Mouse (Mus musculus) forebrain, embryonic 12.5 days (tissue): ENCODE results near the gene Lyar. TPM values are rescaled to one million over a fixed set of nuclear protein-coding genes. Genes with fewer than 3 reads are reported as not detected.

Source experiments
- ATAC-seq: fragments of 200-750 bp; cut with Nextera tagmentation; 2 replicates; pipeline ENCODE4 v1.8.0; 2017; ENCODE audit warnings: moderate TSS enrichment; ENCODE audit not compliant: low FRiP score
- H3K27ac ChIP-seq: fragments of 300-500 bp; sonication (generic); 2 replicates; pipeline ENCODE4 v1.5.1; 2016; ENCODE audit warnings: mild to moderate bottlenecking
- H3K27me3 ChIP-seq: fragments of 300-500 bp; sonication (generic); 2 replicates; pipeline ENCODE4 v1.6.1; 2016; ENCODE audit warnings: mild to moderate bottlenecking
- H3K36me3 ChIP-seq: fragments of 300-500 bp; sonication (generic); replicated peaks from 2 replicates; pipeline ENCODE4 v1.6.1; 2016; ENCODE audit warnings: mild to moderate bottlenecking
- H3K4me1 ChIP-seq: fragments of 300-500 bp; sonication (generic); 2 replicates; pipeline ENCODE4 v1.6.1; 2016
- H3K4me2 ChIP-seq: fragments of 300-500 bp; sonication (generic); 2 replicates; pipeline ENCODE4 v1.6.1; 2016; ENCODE audit warnings: mild to moderate bottlenecking, moderate library complexity
- H3K4me3 ChIP-seq: fragments of 300-500 bp; sonication (generic); replicated peaks from 2 replicates; pipeline ENCODE4 v1.5.1; 2016; ENCODE audit warnings: mild to moderate bottlenecking
- H3K9ac ChIP-seq: fragments of 300-500 bp; sonication (generic); 2 replicates; pipeline ENCODE4 v1.6.1; 2016; ENCODE audit warnings: mild to moderate bottlenecking
- H3K9me3 ChIP-seq: fragments of 300-500 bp; sonication (generic); 2 replicates; pipeline ENCODE4 v1.6.1; 2016
- WGBS: fragments of 180-500 bp; shearing (Covaris S2); methylation state at CpG from one replicate; pipeline ENCODE4 v1.1.7; 2016; 5-methylcytosine and 5-hydroxymethylcytosine counted together
- polyA plus RNA-seq: library from polyadenylated mRNA; unstranded; fragments of >200 nt; fragmentation: Nextera tagmentation; extraction: Ambion mirVana; gene quantifications from 2 replicates; pipeline ENCODE4 v1.2.1, GENCODE M21; 2016

Gene Lyar
- polyA plus RNA-seq, 1 experiment from 2014 or later = 117 TPM

GRCm38 (mm10) chr5:38208985-38209384, 11.3 kb upstream of the Lyar start:
- H3K4me1 ChIP-seq = no peaks in the 10 kb centered on the region
- H3K27ac ChIP-seq = no peak overlapping the region
- ATAC-seq = no peak
- H3K4me3 ChIP-seq = no peak overlapping the region
- no peaks in the 10 kb centered on the region for H3K9me3 ChIP-seq
- H3K4me2 ChIP-seq = no peak overlapping the region
- no peaks in the 10 kb centered on the region for H3K27me3 ChIP-seq
- H3K36me3 ChIP-seq = peaks cover 75% of the 10 kb centered on the region
- 77% methylated on average over 8 of the region's 8 CpGs for WGBS
- H3K9ac ChIP-seq = no peak overlapping the region

DNA sequence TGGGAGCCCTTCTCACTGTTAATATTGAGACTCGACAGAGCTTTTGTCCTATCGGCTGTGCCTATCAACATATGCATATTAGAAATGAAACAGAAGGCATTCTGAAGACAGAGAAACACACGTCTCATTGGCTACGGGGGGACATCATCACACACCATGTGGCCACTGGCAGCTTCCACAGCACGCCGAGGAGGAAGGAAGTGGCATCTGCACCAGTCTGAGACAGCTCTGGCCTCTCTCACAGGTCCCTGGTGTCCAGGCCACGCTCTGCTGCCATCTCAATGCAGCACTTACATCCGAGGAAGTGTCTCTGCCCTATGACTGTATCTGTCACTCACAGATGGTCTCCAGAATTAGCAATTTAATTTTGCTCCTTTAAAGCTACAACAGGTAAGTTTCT, 8.6 kb upstream of the Lyar start:
- Histone ChIP-seq H3K9me3 (no peaks in the 10 kb centered on the region), H3K4me2 (no peak overlapping the region), H3K9ac (no peak overlapping the region), H3K27ac (no peak overlapping the region), H3K4me1 (no peaks in the 10 kb centered on the region), H3K27me3 (no peaks in the 10 kb centered on the region), H3K4me3 (no peak overlapping the region), H3K36me3 (peaks cover 78% of the 10 kb centered on the region)
- 88% methylated on average over 8 of the region's 8 CpGs for WGBS
- ATAC-seq = no peak

- Histone ChIP-seq H3K4me3 (no peak overlapping the region), H3K27me3 (no peaks in the 10 kb centered on the region), H3K36me3 (peaks cover 80% of the 10 kb centered on the region), H3K9me3 (no peaks in the 10 kb centered on the region), H3K4me2 (no peak overlapping the region), H3K9ac (no peak overlapping the region), H3K4me1 (no peaks in the 10 kb centered on the region), H3K27ac (no peak overlapping the region)
- no peak for ATAC-seq
- 86% methylated on average over 6 of the region's 6 CpGs for WGBS
These were observed 7.3 kb upstream of the Lyar start for GRCm38 (mm10) chr5:38213009-38213408.

- no peaks in the 10 kb centered on the region for H3K27me3 ChIP-seq
- peak; percentile 85; the same call in 1 of the 2 replicates for ATAC-seq
- peaks cover 31% of the 10 kb centered on the region for H3K36me3 ChIP-seq
- H3K27ac ChIP-seq = peak overlapping the region; percentile 69
- H3K9me3 ChIP-seq = no peaks in the 10 kb centered on the region
- peaks cover 25% of the 10 kb centered on the region for H3K4me1 ChIP-seq
- H3K9ac ChIP-seq = peak overlapping the region; percentile 81
- WGBS = 1% methylated on average over 35 of the region's 35 CpGs
- H3K4me3 ChIP-seq = peak overlapping the region; percentile 88
- H3K4me2 ChIP-seq = peak overlapping the region; percentile 89
These were observed 431 bp upstream of the Lyar start for GRCm38 (mm10) chr5:38219771-38220307.

DNA sequence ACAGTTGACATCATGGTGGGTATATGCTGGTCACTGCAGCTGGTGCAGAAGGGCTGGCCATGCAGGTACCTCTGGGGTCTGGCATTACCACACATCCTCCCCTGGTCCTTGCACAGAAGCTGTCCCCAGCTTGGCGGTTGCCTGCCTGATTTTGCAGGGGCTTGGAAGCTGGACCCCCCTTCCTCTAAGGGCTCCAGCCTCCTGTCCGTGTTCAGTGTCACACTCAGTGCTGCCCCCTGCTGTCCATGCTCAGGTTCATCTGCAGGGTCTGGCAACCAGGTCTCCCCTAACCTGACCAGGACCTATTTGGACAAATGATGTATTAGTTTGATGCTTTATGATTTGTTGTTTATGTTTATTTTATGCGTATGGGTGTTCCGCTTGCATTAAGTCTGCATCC, 15.2 kb downstream of the Lyar start:
- H3K9me3 ChIP-seq = no peaks in the 10 kb centered on the region
- 68% methylated on average over 4 of the region's 4 CpGs for WGBS
- H3K9ac ChIP-seq = no peak overlapping the region
- no peak overlapping the region for H3K4me2 ChIP-seq
- peaks cover 52% of the 10 kb centered on the region for H3K36me3 ChIP-seq
- no peak overlapping the region for H3K4me3 ChIP-seq
- no peak for ATAC-seq
- H3K4me1 ChIP-seq = no peaks in the 10 kb centered on the region
- no peaks in the 10 kb centered on the region for H3K27me3 ChIP-seq
- H3K27ac ChIP-seq = no peak overlapping the region

- H3K9me3 ChIP-seq = no peaks in the 10 kb centered on the region
- no peak for ATAC-seq
- H3K9ac ChIP-seq = no peak overlapping the region
- no peaks in the 10 kb centered on the region for H3K27me3 ChIP-seq
- peaks cover 6% of the 10 kb centered on the region for H3K4me1 ChIP-seq
- 95% methylated on average over 2 of the region's 2 CpGs for WGBS
- H3K4me2 ChIP-seq = no peak overlapping the region
- H3K4me3 ChIP-seq = no peak overlapping the region
- H3K36me3 ChIP-seq = peaks cover 40% of the 10 kb centered on the region
- H3K27ac ChIP-seq = no peak overlapping the region
These were observed 16.4 kb downstream of the Lyar start for GRCm38 (mm10) chr5:38236627-38237026.

GRCm38 (mm10) chr5:38240727-38241472, 20.6 kb downstream of the Lyar start:
- Histone ChIP-seq H3K9me3 (no peaks in the 10 kb centered on the region), H3K36me3 (0 out of 2 replicates have a peak, but pooled peaks cover 3% of the 10 kb centered on the region), H3K27me3 (no peaks in the 10 kb centered on the region), H3K4me1 (peaks cover 6% of the 10 kb centered on the region), H3K27ac (no peak overlapping the region), H3K4me2 (no peak overlapping the region), H3K9ac (no peak overlapping the region), H3K4me3 (no peak overlapping the region)
- 33% methylated on average over 5 of the region's 5 CpGs for WGBS
- ATAC-seq = no peak

DNA sequence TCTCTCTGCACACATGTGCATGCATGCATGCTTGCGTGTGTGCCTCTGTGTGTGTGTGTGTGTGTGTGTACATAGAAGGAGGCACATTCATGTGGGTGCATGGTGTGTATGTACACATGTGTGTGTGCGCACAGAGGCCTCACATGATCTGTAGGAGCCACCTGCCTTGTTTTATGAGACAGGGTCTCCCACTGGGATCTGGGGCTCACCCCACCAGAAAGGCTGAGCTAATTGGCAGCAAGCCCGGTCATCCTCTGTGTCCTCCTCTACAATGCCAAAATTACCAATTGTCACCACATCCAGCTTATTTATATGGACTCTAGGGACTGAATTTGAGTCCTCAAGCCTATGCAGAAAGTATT, 21.2 kb downstream of the Lyar start:
- Histone ChIP-seq H3K9me3 (no peaks in the 10 kb centered on the region), H3K4me3 (no peak overlapping the region), H3K36me3 (0 out of 2 replicates have a peak, but pooled peaks cover 3% of the 10 kb centered on the region), H3K4me1 (peaks cover 6% of the 10 kb centered on the region), H3K27me3 (no peaks in the 10 kb centered on the region), H3K27ac (no peak overlapping the region), H3K9ac (no peak overlapping the region), H3K4me2 (no peak overlapping the region)
- no peak for ATAC-seq
- WGBS = 79% methylated on average over 3 of the region's 3 CpGs

DNA sequence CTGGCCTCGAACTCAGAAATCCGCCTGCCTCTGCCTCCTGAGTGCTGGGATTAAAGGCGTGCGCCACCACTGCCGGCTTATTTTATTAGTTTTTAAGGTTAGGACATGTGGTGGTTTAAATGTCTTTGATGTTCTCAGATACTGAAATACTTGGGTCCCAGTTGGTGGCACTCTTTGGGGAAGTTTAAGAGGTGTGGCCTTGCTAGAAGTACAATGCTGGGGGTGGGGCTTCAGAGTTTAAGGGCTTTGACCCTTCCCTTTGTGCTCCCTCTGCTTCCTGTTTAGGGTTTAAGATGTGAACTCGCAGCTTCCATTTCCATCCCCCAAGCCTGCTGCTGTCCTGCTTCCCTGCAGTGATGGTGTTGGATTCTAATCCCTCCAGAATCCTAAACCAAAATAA, 21.7 kb downstream of the Lyar start:
- no peak overlapping the region for H3K4me3 ChIP-seq
- H3K4me2 ChIP-seq = no peak overlapping the region
- WGBS = 88% methylated on average over 6 of the region's 6 CpGs
- H3K4me1 ChIP-seq = peaks cover 6% of the 10 kb centered on the region
- no peak overlapping the region for H3K27ac ChIP-seq
- ATAC-seq = no peak
- H3K27me3 ChIP-seq = no peaks in the 10 kb centered on the region
- no peak overlapping the region for H3K9ac ChIP-seq
- 0 out of 2 replicates have a peak, but pooled peaks cover under 1% of the 10 kb centered on the region for H3K36me3 ChIP-seq
- no peaks in the 10 kb centered on the region for H3K9me3 ChIP-seq

DNA sequence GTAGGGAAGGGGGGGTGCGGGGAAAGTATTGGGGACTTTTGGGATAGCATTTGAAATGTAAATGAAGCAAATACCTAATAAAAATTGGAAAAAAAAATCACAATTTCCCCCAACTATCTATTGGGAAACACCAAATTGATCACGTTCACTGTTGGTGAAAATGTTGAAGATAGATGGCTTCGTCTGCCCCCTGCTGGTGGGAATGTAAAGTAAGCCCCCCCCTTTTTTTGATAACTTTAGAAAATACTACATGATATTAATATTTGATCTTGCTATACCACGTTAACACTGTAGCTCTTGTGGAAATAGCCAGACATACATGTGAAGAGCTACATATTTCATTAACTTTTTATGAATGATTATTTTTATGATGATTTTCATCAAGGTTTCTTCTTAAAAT, 34.9 kb downstream of the Lyar start:
- 42% methylated on average over 4 of the region's 4 CpGs for WGBS
- H3K27ac ChIP-seq = no peak overlapping the region
- ATAC-seq = no peak
- no peaks in the 10 kb centered on the region for H3K9me3 ChIP-seq
- H3K9ac ChIP-seq = no peak overlapping the region
- H3K36me3 ChIP-seq = no peaks in the 10 kb centered on the region
- no peaks in the 10 kb centered on the region for H3K27me3 ChIP-seq
- no peak overlapping the region for H3K4me3 ChIP-seq
- H3K4me2 ChIP-seq = no peak overlapping the region
- H3K4me1 ChIP-seq = no peaks in the 10 kb centered on the region

DNA sequence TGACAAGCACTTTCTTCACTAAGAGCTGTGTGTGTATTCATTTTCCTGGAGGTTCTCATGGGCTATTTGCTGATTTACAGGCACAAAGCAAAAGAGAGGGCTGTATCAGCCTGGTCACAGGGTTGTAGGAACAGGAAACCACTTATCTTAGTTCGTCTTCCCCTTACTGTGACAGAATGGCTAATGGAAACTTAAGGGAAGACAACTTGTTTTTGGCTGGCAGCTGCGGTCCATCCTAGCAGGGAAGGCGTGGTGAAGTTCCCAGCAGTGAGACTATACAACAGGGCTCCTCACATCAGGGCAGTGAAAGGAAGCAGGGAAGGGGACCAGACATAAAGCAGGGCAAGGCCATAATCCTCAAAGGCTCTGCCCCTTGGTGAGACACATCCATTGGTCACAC, 35.4 kb downstream of the Lyar start:
- no peak for ATAC-seq
- Histone ChIP-seq H3K4me1 (no peaks in the 10 kb centered on the region), H3K9me3 (no peaks in the 10 kb centered on the region), H3K4me3 (no peak overlapping the region), H3K27ac (no peak overlapping the region), H3K36me3 (no peaks in the 10 kb centered on the region), H3K27me3 (no peaks in the 10 kb centered on the region), H3K4me2 (no peak overlapping the region), H3K9ac (no peak overlapping the region)
- 90% methylated on average over 3 of the region's 3 CpGs for WGBS

DNA sequence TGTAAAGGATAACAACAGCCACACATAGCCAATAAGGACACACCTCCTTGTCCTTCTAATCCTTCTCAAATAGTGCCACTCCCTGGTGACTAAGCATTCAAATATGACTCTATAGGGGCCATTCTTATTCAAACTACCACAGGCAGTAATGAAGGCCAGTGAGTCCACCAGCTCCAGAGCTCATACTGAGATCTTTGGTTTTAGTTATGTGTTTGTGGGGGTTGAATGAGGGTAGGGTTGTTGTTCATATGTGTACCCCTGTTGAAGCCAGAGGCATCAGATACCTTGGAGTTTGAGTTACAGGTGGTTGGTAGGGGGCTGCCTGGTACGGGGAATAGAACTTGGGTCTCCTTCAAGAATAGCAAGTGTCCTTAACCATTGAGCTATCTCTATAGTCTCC, 36.3 kb downstream of the Lyar start:
- H3K36me3 ChIP-seq = no peaks in the 10 kb centered on the region
- ATAC-seq = no peak
- no peaks in the 10 kb centered on the region for H3K27me3 ChIP-seq
- H3K4me1 ChIP-seq = peaks cover 7% of the 10 kb centered on the region
- H3K9me3 ChIP-seq = no peaks in the 10 kb centered on the region
- WGBS = 88% methylated on average over 1 of the region's 1 CpGs
- H3K4me2 ChIP-seq = no peak overlapping the region
- no peak overlapping the region for H3K27ac ChIP-seq
- no peak overlapping the region for H3K4me3 ChIP-seq
- H3K9ac ChIP-seq = no peak overlapping the region
